Comparison of ENCODE assay signal across 19 mouse cellular contexts in genomic region chr11:27721346-27721745, GRCm38 (mm10).
DNase-seq lines count a peak whose midpoint lies in the region; ATAC-seq lines count a peak whose summit lies in the region.
"Had no signal": no experiment of that assay in that cellular context is flagged by ENCODE, and none has a peak within 500 bp of the region (broad histone marks: within the 10 kb centered on the region; RNA-seq: fewer than 3 reads in every experiment).

No protein-coding gene starts in this region.

- no peak for ATAC-seq in megakaryocyte, adult 5-6 weeks (ENCODE audit: poor library complexity, severe bottlenecking)
- ATAC-seq: forebrain, postnatal 0 days; intestine, embryonic 15.5 days; midbrain, embryonic 13.5 days had no signal

- intact Hi-C loops in left cerebral cortex, postnatal 4 days (cut with DNase I): no loop called here
- intact Hi-C loops in left cerebral cortex, postnatal 25 days (cut with DNase I): no loop called here

- DNase-seq in left cerebral cortex, adult 11 months (ENCODE audit: low spot score): peak; percentile 2
- no peak for DNase-seq in left cerebral cortex, postnatal 4 days
- peak; percentile 16 for DNase-seq in WW6 (ENCODE audit: low read depth, low spot score)
- DNase-seq in frontal cortex, postnatal 10 days (ENCODE audit: low spot score in 2 of 2): peak; percentile 4 to 5
- peak; percentile 17 to 24 for DNase-seq in left cerebral cortex, postnatal 25 days (ENCODE audit: low spot score in 2 of 2)
- DNase-seq in ovary, postnatal 14 days (ENCODE audit: low spot score): no peak
- DNase-seq: adrenal gland, adult 2 months; cerebellum, adult 11 months; cerebellum, postnatal 25 days; embryo, embryonic 11 days; forebrain, postnatal 0 days; gastrocnemius, postnatal 10 days; heart, adult 11 months; heart, postnatal 4 days; kidney, postnatal 4 days; thymus, adult 2 months had no signal

Comparison
In these comparisons a context has a peak if more than half of its experiments do, and no peak if none do; other contexts are left out.
1. DNase-seq: peak in left cerebral cortex, adult 11 months (single experiment), WW6 (single experiment), frontal cortex, postnatal 10 days (2 of 2) and left cerebral cortex, postnatal 25 days (2 of 2); none in left cerebral cortex, postnatal 4 days (single experiment) and ovary, postnatal 14 days (single experiment).